Mouse (Mus musculus) ES-Bruce4 (cell line): ENCODE results near the gene Ptf1a. TPM values are rescaled to one million over a fixed set of nuclear protein-coding genes. Genes with fewer than 3 reads are reported as not detected.

Source experiments
- H3K27ac ChIP-seq: 2 replicates; pipeline ENCODE4 v1.5.1; 2012; ENCODE audit warnings: low read length, inconsistent platforms; ENCODE audit not compliant: insufficient read depth
- H3K27me3 ChIP-seq: 2 replicates; pipeline ENCODE4 v1.6.1; 2012; ENCODE audit warnings: mild to moderate bottlenecking, low read length, inconsistent platforms; ENCODE audit not compliant: control insufficient read depth, poor library complexity, insufficient read depth, severe bottlenecking
- H3K36me3 ChIP-seq: 2 replicates; pipeline ENCODE4 v1.6.1; 2012; ENCODE audit warnings: inconsistent platforms, mild to moderate bottlenecking, low read length, moderate library complexity; ENCODE audit not compliant: control insufficient read depth, poor library complexity, insufficient read depth, severe bottlenecking
- H3K4me1 ChIP-seq: one replicate; pipeline ENCODE4 v1.8.1; 2011; ENCODE audit warnings: low read length; ENCODE audit not compliant: control insufficient read depth, insufficient read depth
- H3K4me3 ChIP-seq: 2 replicates; pipeline ENCODE4 v1.5.1; 2011; ENCODE audit warnings: low read depth, mild to moderate bottlenecking, low read length
- H3K9ac ChIP-seq: 2 replicates; pipeline ENCODE4 v1.6.1; 2012; ENCODE audit warnings: low read depth, mild to moderate bottlenecking, inconsistent platforms; ENCODE audit not compliant: poor library complexity, severe bottlenecking
- H3K9me3 ChIP-seq: replicated peaks from 2 replicates; pipeline ENCODE4 v1.6.1; 2012; ENCODE audit warnings: mild to moderate bottlenecking, low read length, inconsistent platforms; ENCODE audit not compliant: control insufficient read depth, poor library complexity, insufficient read depth, severe bottlenecking
- CTCF ChIP-seq: IDR thresholded peaks from one replicate; pipeline ENCODE4 v1.8.1; 2011; ENCODE audit warnings: low read depth, low read length
- EP300 ChIP-seq: IDR thresholded peaks from 2 replicates; pipeline ENCODE4 v1.6.1; 2011; ENCODE audit warnings: low read depth, low read length; ENCODE audit not compliant: insufficient read depth
- POLR2A ChIP-seq: IDR thresholded peaks from one replicate; pipeline ENCODE4 v1.8.1; 2011; ENCODE audit warnings: low read length; ENCODE audit not compliant: insufficient read depth
- polyA plus RNA-seq: library from polyadenylated mRNA; stranded (reverse); fragments of >200 nt; gene quantifications from 2 replicates; pipeline ENCODE4 v1.2.4, GENCODE M21; 2011; ENCODE audit warnings: low read depth; ENCODE audit not compliant: missing spikeins, insufficient read depth, insufficient read length

The Ptf1a gene
- polyA plus RNA-seq = not detected in 2 replicates

- H3K4me3 ChIP-seq = peak within 1 kb of the TSS; percentile 48
- no peaks in the 10 kb centered on the region for H3K4me1 ChIP-seq
- H3K36me3 ChIP-seq = no peaks in the 10 kb centered on the region
- no peak within 1 kb of the TSS for H3K27ac ChIP-seq
- 0 out of 2 replicates have a peak within 1 kb of the TSS, but pooled peaks have one; percentile 9 for H3K9ac ChIP-seq
- TF ChIP-seq CTCF (no peak), POLR2A (no peak), EP300 (no peak)
- H3K27me3 ChIP-seq = peaks cover 28% of the 10 kb centered on the region
- no peaks in the 10 kb centered on the region for H3K9me3 ChIP-seq
Observed at GRCm38 (mm10) chr2:19444931-19445831, at the start of gene Ptf1a. TSS of gene Ptf1a (plus strand) at chr2:19445663.

GRCm38 (mm10) chr2:19405409-19405808 lies 40.1 kb upstream of the Ptf1a start:
- peaks cover 4% of the 10 kb centered on the region for H3K9me3 ChIP-seq
- no peaks in the 10 kb centered on the region for H3K27me3 ChIP-seq
- H3K4me1 ChIP-seq = no peaks in the 10 kb centered on the region
- H3K9ac ChIP-seq = no peak overlapping the region
- no peak overlapping the region for H3K27ac ChIP-seq
- TF ChIP-seq EP300 = no peak
- TF ChIP-seq CTCF = no peak
- no peak for TF ChIP-seq POLR2A
- no peak overlapping the region for H3K4me3 ChIP-seq
- H3K36me3 ChIP-seq = no peaks in the 10 kb centered on the region

GRCm38 (mm10) chr2:19406531-19406930 lies 38.9 kb upstream of the Ptf1a start:
- no peak for TF ChIP-seq CTCF
- TF ChIP-seq POLR2A = no peak
- no peak for TF ChIP-seq EP300
- H3K27ac ChIP-seq = peak overlapping the region; percentile 39; the same call in 1 of the 2 replicates
- no peaks in the 10 kb centered on the region for H3K27me3 ChIP-seq
- H3K9me3 ChIP-seq = peaks cover 6% of the 10 kb centered on the region
- no peak overlapping the region for H3K4me3 ChIP-seq
- H3K4me1 ChIP-seq = no peaks in the 10 kb centered on the region
- no peak overlapping the region for H3K9ac ChIP-seq
- H3K36me3 ChIP-seq = no peaks in the 10 kb centered on the region

- no peak overlapping the region for H3K4me3 ChIP-seq
Observed at GRCm38 (mm10) chr2:19414222-19414965, 31.1 kb upstream of the Ptf1a start.

GRCm38 (mm10) chr2:19415063-19415521 lies 30.4 kb upstream of the Ptf1a start:
- Histone ChIP-seq H3K4me3 (no peak overlapping the region), H3K9ac (peak overlapping the region; percentile 52; the same call in 1 of the 2 replicates), H3K27ac (no peak overlapping the region), H3K27me3 (peaks cover 3% of the 10 kb centered on the region; the same call in 1 of the 2 replicates), H3K9me3 (peaks cover 8% of the 10 kb centered on the region), H3K4me1 (no peaks in the 10 kb centered on the region), H3K36me3 (no peaks in the 10 kb centered on the region)
- TF ChIP-seq CTCF = peak; percentile 0
- TF ChIP-seq EP300 = no peak
- TF ChIP-seq POLR2A = no peak

More at GRCm38 (mm10) chr2:19414222-19414965, 31.1 kb upstream of the Ptf1a start:
- H3K9ac ChIP-seq = peak overlapping the region; percentile 52; the same call in 1 of the 2 replicates
- peaks cover 3% of the 10 kb centered on the region; the same call in 1 of the 2 replicates for H3K27me3 ChIP-seq
- TF ChIP-seq POLR2A = no peak
- TF ChIP-seq CTCF = peak; percentile 74
- TF ChIP-seq EP300 = no peak
- no peaks in the 10 kb centered on the region for H3K4me1 ChIP-seq
- no peaks in the 10 kb centered on the region for H3K36me3 ChIP-seq
- H3K27ac ChIP-seq = no peak overlapping the region
- H3K9me3 ChIP-seq = peaks cover 11% of the 10 kb centered on the region
